ENCODE assay signal across 13 mouse cellular contexts in the genomic region with DNA sequence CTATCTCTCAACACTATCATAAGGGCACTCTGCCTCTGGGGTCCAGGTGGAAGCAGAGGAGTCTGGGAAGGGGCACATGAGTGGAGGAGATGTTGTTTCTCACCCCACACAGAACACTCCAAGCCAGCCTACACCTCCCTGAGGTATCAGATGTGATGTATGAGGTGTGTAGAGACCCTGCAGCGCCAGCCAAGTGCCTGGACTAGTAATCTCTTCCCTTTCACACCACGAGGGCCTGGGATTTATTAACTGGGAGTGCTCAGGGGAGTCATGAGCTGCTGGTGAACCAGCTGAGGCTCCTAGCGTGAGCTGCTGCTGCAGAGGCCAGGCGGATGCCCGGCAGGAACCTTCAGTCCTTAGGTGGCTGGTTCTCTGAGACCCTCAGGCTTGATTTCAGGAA.
A peak's percentile ranks its signal among the peaks of the same experiment; 100 is the strongest.
DNase-seq lines count a peak whose midpoint lies in the region; ATAC-seq and TF ChIP-seq lines count a peak whose summit lies in the region.
"Had no signal": no experiment of that assay in that cellular context is flagged by ENCODE, and none has a peak within 500 bp of the region (broad histone marks: within the 10 kb centered on the region; RNA-seq: fewer than 3 reads in every experiment).

No protein-coding gene starts in this region.

- H3K4me1 ChIP-seq in hindbrain, embryonic 11.5 days (replicated peaks; ENCODE audit: control insufficient read depth, insufficient read depth, low read length), result peaks cover 10% of the 10 kb centered on the region
- peaks cover 34% of the 10 kb centered on the region for H3K4me1 ChIP-seq in hindbrain, embryonic 14.5 days (replicated peaks; ENCODE audit: control insufficient read depth, insufficient read depth, low read length)
- peaks cover 55% of the 10 kb centered on the region for H3K4me1 ChIP-seq in embryonic facial prominence, embryonic 10.5 days
- peaks cover 62% of the 10 kb centered on the region for H3K4me1 ChIP-seq in limb, embryonic 12.5 days (replicated peaks)
- no peaks in the 10 kb centered on the region for H3K4me1 ChIP-seq in thymus, adult 2 months (replicated peaks; ENCODE audit: control insufficient read depth, insufficient read depth, low read length)

- no peaks in the 10 kb centered on the region for H3K27me3 ChIP-seq in hindbrain, embryonic 11.5 days (ENCODE audit: control insufficient read depth, insufficient read depth, low read length)
- no peaks in the 10 kb centered on the region for H3K27me3 ChIP-seq in hindbrain, embryonic 14.5 days (ENCODE audit: control insufficient read depth, insufficient read depth, low read length)
- peaks cover 84% of the 10 kb centered on the region for H3K27me3 ChIP-seq in embryonic facial prominence, embryonic 10.5 days (replicated peaks; ENCODE audit: low read depth, poor library complexity, severe bottlenecking)
- peaks cover 21% of the 10 kb centered on the region; the same call in 1 of the 2 replicates for H3K27me3 ChIP-seq in limb, embryonic 12.5 days
- no peaks in the 10 kb centered on the region for H3K27me3 ChIP-seq in thymus, adult 2 months (ENCODE audit: control insufficient read depth, insufficient read depth, low read length)

- H3K27ac ChIP-seq in hindbrain, embryonic 11.5 days (ENCODE audit: low read depth, low read length), result no peak overlapping the region; the same call in 1 of the 2 replicates
- no peak overlapping the region for H3K27ac ChIP-seq in hindbrain, embryonic 14.5 days
- H3K27ac ChIP-seq in embryonic facial prominence, embryonic 10.5 days (replicated peaks), result 0 out of 2 replicates have a peak overlapping the region, but pooled peaks have one; percentile 52
- peak overlapping the region; percentile 66 for H3K27ac ChIP-seq in limb, embryonic 12.5 days
- H3K27ac ChIP-seq in thymus, adult 2 months (ENCODE audit: control insufficient read depth, insufficient read depth, low read length), result no peak overlapping the region
- H3K27ac ChIP-seq: forebrain, embryonic 12.5 days; liver, embryonic 12.5 days had no signal

- no peak overlapping the region for H3K9ac ChIP-seq in hindbrain, embryonic 11.5 days (ENCODE audit: low read depth, low read length)
- no peak overlapping the region for H3K9ac ChIP-seq in hindbrain, embryonic 14.5 days
- 0 out of 2 replicates have a peak overlapping the region, but pooled peaks have one; percentile 23 for H3K9ac ChIP-seq in limb, embryonic 12.5 days (replicated peaks)
- H3K9ac ChIP-seq: forebrain, embryonic 12.5 days; liver, embryonic 12.5 days had no signal

- DNase-seq in hindbrain, embryonic 11.5 days (ENCODE audit: low spot score), result peak; percentile 51
- no peak for DNase-seq in hindbrain, embryonic 14.5 days (ENCODE audit: low spot score)
- peak; percentile 55 for DNase-seq in NIH3T3 (ENCODE audit: low read depth)
- peak; percentile 31 for DNase-seq in embryonic facial prominence, embryonic 10.5 days (ENCODE audit: low spot score)
- DNase-seq in urinary bladder, postnatal 10 days (ENCODE audit: low spot score), result no peak
- DNase-seq in thymus, adult 2 months, result no peak
- DNase-seq in spleen, adult 12 weeks (ENCODE audit: low spot score), result no peak
- DNase-seq: cerebellum, adult 11 months had no signal

- peak; percentile 70 for ATAC-seq in hindbrain, embryonic 11.5 days (ENCODE audit: low FRiP score)
- ATAC-seq in hindbrain, embryonic 14.5 days (ENCODE audit: low FRiP score), result no peak
- no peak for ATAC-seq in limb, embryonic 12.5 days (ENCODE audit: insufficient number of reproducible peaks, insufficient read depth, low FRiP score, low TSS enrichment, low read depth)
- ATAC-seq: intestine, postnatal 0 days; liver, embryonic 12.5 days; lung, postnatal 0 days had no signal

- no peak overlapping the region for H3K4me3 ChIP-seq in hindbrain, embryonic 11.5 days (ENCODE audit: low read depth, low read length)
- H3K4me3 ChIP-seq in hindbrain, embryonic 14.5 days (replicated peaks; ENCODE audit: low read length), result no peak overlapping the region
- no peak overlapping the region for H3K4me3 ChIP-seq in embryonic facial prominence, embryonic 10.5 days
- H3K4me3 ChIP-seq in limb, embryonic 12.5 days (replicated peaks), result no peak overlapping the region
- H3K4me3 ChIP-seq in thymus, adult 2 months (ENCODE audit: control insufficient read depth, insufficient read depth, low read length), result no peak overlapping the region
- H3K4me3 ChIP-seq: forebrain, embryonic 12.5 days; liver, embryonic 12.5 days had no signal

- no peaks in the 10 kb centered on the region for H3K9me3 ChIP-seq in hindbrain, embryonic 11.5 days (ENCODE audit: control insufficient read depth, low read length)
- no peaks in the 10 kb centered on the region for H3K9me3 ChIP-seq in hindbrain, embryonic 14.5 days (ENCODE audit: control insufficient read depth, low read length)
- H3K9me3 ChIP-seq in embryonic facial prominence, embryonic 10.5 days, result no peaks in the 10 kb centered on the region
- H3K9me3 ChIP-seq in limb, embryonic 12.5 days, result no peaks in the 10 kb centered on the region
- H3K9me3 ChIP-seq: forebrain, embryonic 12.5 days; liver, embryonic 12.5 days had no signal

- no peak overlapping the region for H3K4me2 ChIP-seq in hindbrain, embryonic 11.5 days (replicated peaks; ENCODE audit: low read depth, low read length)
- no peak overlapping the region for H3K4me2 ChIP-seq in hindbrain, embryonic 14.5 days (replicated peaks)
- H3K4me2 ChIP-seq in limb, embryonic 12.5 days, result 0 out of 2 replicates have a peak overlapping the region, but pooled peaks have one; percentile 3
- H3K4me2 ChIP-seq: forebrain, embryonic 12.5 days; liver, embryonic 12.5 days had no signal

- TF ChIP-seq CTCF in thymus, adult 2 months (IDR thresholded peaks at IDR 0.05; ENCODE audit: borderline replicate concordance, control insufficient read depth, extremely low read depth, insufficient read depth, low read length, poor library complexity), result no peak

- no peak for TF ChIP-seq POLR2A in thymus, adult 2 months (IDR thresholded peaks at IDR 0.05; ENCODE audit: control insufficient read depth, extremely low read depth, insufficient read depth, low read length, poor library complexity)

- no peaks in the 10 kb centered on the region for H3K36me3 ChIP-seq in hindbrain, embryonic 11.5 days (ENCODE audit: control insufficient read depth, insufficient read depth, low read length)
- no peaks in the 10 kb centered on the region for H3K36me3 ChIP-seq in hindbrain, embryonic 14.5 days (replicated peaks; ENCODE audit: control insufficient read depth, insufficient read depth)
- no peaks in the 10 kb centered on the region for H3K36me3 ChIP-seq in embryonic facial prominence, embryonic 10.5 days (replicated peaks)
- H3K36me3 ChIP-seq in limb, embryonic 12.5 days, result no peaks in the 10 kb centered on the region
- H3K36me3 ChIP-seq in thymus, adult 2 months (ENCODE audit: control insufficient read depth, insufficient read depth, low read length), result no peaks in the 10 kb centered on the region
- H3K36me3 ChIP-seq: forebrain, embryonic 12.5 days; liver, embryonic 12.5 days had no signal

- 37% methylated on average over 5 of the region's 5 CpGs for WGBS in hindbrain, embryonic 11.5 days
- 19% methylated on average over 5 of the region's 5 CpGs for WGBS in hindbrain, embryonic 14.5 days
- WGBS in embryonic facial prominence, embryonic 10.5 days, result 27% methylated on average over 5 of the region's 5 CpGs
- 8% methylated on average over 5 of the region's 5 CpGs for WGBS in limb, embryonic 12.5 days
- 95% methylated on average over 5 of the region's 5 CpGs for WGBS in thymus, adult 2 months

Comparison
In these comparisons a context has a peak if more than half of its experiments do, and no peak if none do; other contexts are left out.
1. DNase-seq: peak in hindbrain, embryonic 11.5 days (single experiment), NIH3T3 (single experiment) and embryonic facial prominence, embryonic 10.5 days (single experiment); none in hindbrain, embryonic 14.5 days (single experiment), urinary bladder, postnatal 10 days (single experiment), thymus, adult 2 months (single experiment) and spleen, adult 12 weeks (single experiment).
2. H3K27ac ChIP-seq: peak in embryonic facial prominence, embryonic 10.5 days (single experiment) and limb, embryonic 12.5 days (single experiment); none in hindbrain, embryonic 11.5 days (single experiment), hindbrain, embryonic 14.5 days (single experiment) and thymus, adult 2 months (single experiment).